Mouse (Mus musculus) kidney, embryonic 16.5 days (tissue): ENCODE results near the gene Ahctf1. TPM values are rescaled to one million over a fixed set of nuclear protein-coding genes. Genes with fewer than 3 reads are reported as not detected.

Source experiments
- ATAC-seq: fragments of 200-750 bp; cut with Nextera tagmentation; 2 replicates; pipeline ENCODE4 v1.8.0; 2017; ENCODE audit warnings: moderate TSS enrichment; ENCODE audit not compliant: low FRiP score, low TSS enrichment
- H3K27ac ChIP-seq: fragments of 300-500 bp; sonication (generic); 2 replicates; pipeline ENCODE4 v1.5.1; 2014; ENCODE audit warnings: low read length
- H3K27me3 ChIP-seq: fragments of 300-500 bp; sonication (generic); 2 replicates; pipeline ENCODE4 v1.6.1; 2014; ENCODE audit warnings: low read length, control low read depth, mixed read lengths; ENCODE audit not compliant: insufficient read depth
- H3K36me3 ChIP-seq: fragments of 300-500 bp; sonication (generic); 2 replicates; pipeline ENCODE4 v1.6.1; 2014; ENCODE audit warnings: low read length, control low read depth, mixed read lengths; ENCODE audit not compliant: insufficient read depth
- H3K4me1 ChIP-seq: fragments of 300-500 bp; sonication (generic); 2 replicates; pipeline ENCODE4 v1.6.1; 2014; ENCODE audit warnings: low read length, control low read depth, mixed read lengths; ENCODE audit not compliant: insufficient read depth
- H3K4me2 ChIP-seq: fragments of 300-500 bp; sonication (generic); replicated peaks from 2 replicates; pipeline ENCODE4 v1.6.1; 2014; ENCODE audit warnings: low read depth, low read length
- H3K4me3 ChIP-seq: fragments of 300-500 bp; sonication (generic); 2 replicates; pipeline ENCODE4 v1.5.1; 2014; ENCODE audit warnings: mild to moderate bottlenecking, low read length
- H3K9ac ChIP-seq: fragments of 300-500 bp; sonication (generic); replicated peaks from 2 replicates; pipeline ENCODE4 v1.6.1; 2014; ENCODE audit warnings: low read length
- H3K9me3 ChIP-seq: fragments of 300-500 bp; sonication (generic); 2 replicates; pipeline ENCODE4 v1.6.1; 2016; ENCODE audit warnings: low read length, control low read depth
- WGBS: fragments of 180-500 bp; shearing (Covaris S2); extraction: QIAGEN DNeasy Blood & Tissue Kit; methylation state at CpG from one replicate; pipeline ENCODE4 v1.1.7; 2014; 5-methylcytosine and 5-hydroxymethylcytosine counted together
- polyA plus RNA-seq: library from polyadenylated mRNA; unstranded; fragments of >200 nt; fragmentation: Nextera tagmentation; extraction: Ambion mirVana; gene quantifications from 2 replicates; pipeline ENCODE4 v1.2.1, GENCODE M21; 2015

Gene Ahctf1
- 21.2 and 26.0 TPM in 2 replicates for polyA plus RNA-seq

DNA sequence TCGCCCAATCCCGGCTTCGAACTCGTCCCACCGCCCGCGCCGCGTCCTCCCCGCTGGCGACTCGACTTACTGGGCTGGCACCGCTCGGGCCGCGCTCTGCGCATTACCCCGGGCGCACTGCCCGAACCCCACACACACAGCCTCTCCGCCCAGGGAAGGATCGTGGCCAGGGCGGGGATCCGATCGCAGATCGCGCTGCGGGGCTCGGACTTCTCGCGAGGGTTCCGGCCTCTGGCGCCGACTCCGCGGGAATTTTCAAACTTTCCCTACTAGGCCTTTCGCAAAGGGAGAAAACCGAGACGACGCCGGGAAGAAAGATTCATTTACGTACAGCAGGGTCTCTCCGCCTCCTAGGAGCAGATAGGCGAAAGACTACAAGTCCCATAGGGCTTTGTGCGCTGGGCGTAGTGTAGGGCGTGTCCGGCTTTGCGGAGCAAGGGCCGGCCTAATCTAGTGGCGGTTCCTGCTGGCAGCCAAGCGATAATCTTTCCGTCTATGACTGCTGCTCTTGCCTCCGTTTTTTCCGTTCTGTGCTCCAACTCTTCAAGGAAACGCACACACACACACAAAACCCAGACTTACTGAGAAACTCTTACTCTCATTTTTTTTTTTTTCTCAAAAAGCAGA, at the start of gene Ahctf1:
Gene Ahctf1 (minus strand): TSS at position 168 of the 627 bp plus-strand sequence.
- peaks cover 7% of the 10 kb centered on the region; the same call in 1 of the 2 replicates for H3K36me3 ChIP-seq
- peak within 1 kb of the TSS; percentile 92 for H3K4me3 ChIP-seq
- under 1% methylated on average over 56 of the region's 56 CpGs for WGBS
- peak within 1 kb of the TSS; percentile 88 for H3K4me2 ChIP-seq
- no peaks in the 10 kb centered on the region for H3K27me3 ChIP-seq
- H3K4me1 ChIP-seq, result peaks cover 22% of the 10 kb centered on the region; the same call in 1 of the 2 replicates
- H3K27ac ChIP-seq, result peak within 1 kb of the TSS; percentile 99
- ATAC-seq, result peak; percentile 99
- no peaks in the 10 kb centered on the region for H3K9me3 ChIP-seq
- H3K9ac ChIP-seq, result peak within 1 kb of the TSS; percentile 95

DNA sequence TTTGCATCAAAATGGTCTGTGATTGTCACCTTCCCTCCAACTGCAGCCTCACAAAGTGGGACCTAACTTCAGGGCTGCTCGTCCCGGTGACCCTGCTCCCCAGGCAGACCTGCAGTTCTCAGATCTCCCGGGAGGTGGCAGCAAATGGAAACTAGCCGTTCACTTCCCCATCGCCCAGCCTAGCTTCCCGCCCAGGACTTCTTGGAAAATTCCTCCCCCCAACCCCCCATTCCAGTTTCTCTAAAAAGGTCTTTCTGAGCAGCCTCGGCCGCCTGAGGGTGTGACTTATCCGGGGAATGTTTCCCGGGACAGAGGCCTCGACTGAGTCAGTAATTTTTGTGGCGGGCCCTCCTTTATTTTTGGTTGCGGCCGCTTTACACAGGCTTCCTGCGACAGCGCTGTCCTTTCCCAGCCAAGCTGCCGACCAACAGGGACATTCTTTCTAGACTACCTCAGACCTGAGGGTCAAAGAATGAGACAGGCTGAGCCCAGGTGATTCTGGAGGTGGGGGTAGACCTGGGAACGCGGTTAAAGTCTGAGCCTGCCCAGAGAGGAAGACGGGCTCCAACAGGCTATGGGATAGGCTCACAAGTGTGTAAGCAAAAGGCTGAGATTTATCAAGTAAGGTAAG, 44.4 kb upstream of the Ahctf1 start:
- Histone ChIP-seq H3K4me2 (peak overlapping the region; percentile 72), H3K27ac (peak overlapping the region; percentile 75), H3K9ac (peak overlapping the region; percentile 75), H3K4me1 (peaks cover 17% of the 10 kb centered on the region), H3K36me3 (no peaks in the 10 kb centered on the region), H3K27me3 (no peaks in the 10 kb centered on the region), H3K9me3 (no peaks in the 10 kb centered on the region), H3K4me3 (peak overlapping the region; percentile 49)
- ATAC-seq, result peak; percentile 74
- WGBS, result 2% methylated on average over 20 of the region's 20 CpGs

DNA sequence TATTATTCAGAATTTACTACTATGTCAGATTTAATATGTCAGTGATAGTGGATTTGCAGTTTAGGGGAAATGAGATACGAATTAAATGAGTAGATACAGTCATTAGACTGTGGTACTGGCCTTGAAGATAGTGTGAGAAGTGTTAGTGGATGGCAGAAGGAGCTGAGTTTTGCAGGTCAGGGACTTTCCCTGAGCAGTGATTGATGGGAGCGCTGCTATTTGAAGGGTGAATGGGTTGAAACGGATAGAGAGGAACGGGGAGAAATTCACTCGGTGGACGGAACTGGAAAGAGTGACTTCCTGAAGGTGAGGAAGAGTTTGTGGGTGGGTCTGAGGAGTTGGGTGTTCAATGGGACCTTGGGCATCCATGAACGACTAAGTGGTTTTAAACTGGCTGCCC, 43.7 kb upstream of the Ahctf1 start:
- no peak for ATAC-seq

DNA sequence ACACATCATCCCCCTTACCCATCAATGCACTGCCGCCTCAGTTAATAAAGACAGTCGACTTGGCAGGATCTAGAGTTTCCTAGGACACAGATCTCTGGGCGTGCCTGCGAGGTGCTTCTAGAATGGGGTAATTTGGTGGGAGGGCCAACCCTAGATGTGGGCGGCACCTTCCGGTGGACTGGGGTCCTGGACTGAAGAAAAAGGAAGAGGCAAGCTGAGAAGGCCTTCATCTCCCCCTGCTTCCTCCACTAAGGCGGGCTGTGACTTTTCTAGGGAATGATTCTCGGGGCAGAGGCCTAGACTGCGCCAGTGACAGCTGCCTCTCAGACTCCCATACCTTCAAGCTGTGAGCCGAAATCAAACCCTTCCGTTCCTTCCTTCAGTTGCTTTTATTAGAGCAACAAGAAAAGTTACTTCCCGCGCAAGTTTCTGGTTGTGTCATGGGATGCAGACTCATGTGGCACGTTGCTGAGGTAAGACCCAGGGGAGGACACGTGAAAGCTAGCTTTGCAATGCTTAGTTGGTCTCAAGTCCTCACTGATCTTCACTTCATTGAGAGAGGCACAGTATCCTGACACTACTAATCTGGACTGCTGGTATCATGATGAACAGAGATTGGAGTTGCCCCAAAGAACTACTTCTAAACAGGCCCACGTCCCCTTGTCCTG, 42.5 kb upstream of the Ahctf1 start:
- ATAC-seq, result no peak
- Histone ChIP-seq H3K27me3 (no peaks in the 10 kb centered on the region), H3K9me3 (no peaks in the 10 kb centered on the region), H3K4me1 (peaks cover 17% of the 10 kb centered on the region), H3K27ac (no peak overlapping the region), H3K9ac (no peak overlapping the region), H3K4me2 (no peak overlapping the region), H3K36me3 (no peaks in the 10 kb centered on the region), H3K4me3 (no peak overlapping the region)
- WGBS, result 84% methylated on average over 16 of the region's 16 CpGs

More for the DNA sequence above, 43.7 kb upstream of the Ahctf1 start:
- H3K36me3 ChIP-seq, result no peaks in the 10 kb centered on the region
- H3K9me3 ChIP-seq, result no peaks in the 10 kb centered on the region
- H3K9ac ChIP-seq, result no peak overlapping the region
- no peak overlapping the region for H3K27ac ChIP-seq
- no peak overlapping the region for H3K4me3 ChIP-seq
- peaks cover 17% of the 10 kb centered on the region for H3K4me1 ChIP-seq
- H3K4me2 ChIP-seq, result no peak overlapping the region
- WGBS, result 40% methylated on average over 7 of the region's 7 CpGs
- H3K27me3 ChIP-seq, result no peaks in the 10 kb centered on the region

DNA sequence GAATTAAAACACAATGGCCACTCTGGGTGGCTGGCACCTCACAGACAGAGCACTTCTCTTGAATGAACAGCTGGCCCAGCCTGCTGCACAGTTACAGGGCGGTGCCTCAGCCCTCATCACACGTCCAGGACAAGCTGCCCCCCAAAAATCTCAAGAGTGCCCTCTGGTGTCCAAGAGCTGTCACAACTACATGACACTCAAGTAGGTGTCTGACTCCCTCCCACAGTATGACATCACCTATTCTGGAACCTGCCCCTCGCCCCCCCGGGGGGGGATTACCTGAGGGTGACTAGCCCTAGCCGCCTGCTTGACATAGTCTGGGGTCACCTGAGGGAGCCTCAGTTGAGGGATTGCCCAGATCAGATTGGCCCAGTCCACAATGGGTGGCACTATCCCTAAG, 41.4 kb upstream of the Ahctf1 start:
- no peak overlapping the region for H3K27ac ChIP-seq
- no peaks in the 10 kb centered on the region for H3K27me3 ChIP-seq
- peak; percentile 69 for ATAC-seq
- no peaks in the 10 kb centered on the region for H3K36me3 ChIP-seq
- no peak overlapping the region for H3K9ac ChIP-seq
- no peak overlapping the region for H3K4me3 ChIP-seq
- 31% methylated on average over 5 of the region's 5 CpGs for WGBS
- peaks cover 17% of the 10 kb centered on the region for H3K4me1 ChIP-seq
- no peaks in the 10 kb centered on the region for H3K9me3 ChIP-seq
- H3K4me2 ChIP-seq, result no peak overlapping the region

DNA sequence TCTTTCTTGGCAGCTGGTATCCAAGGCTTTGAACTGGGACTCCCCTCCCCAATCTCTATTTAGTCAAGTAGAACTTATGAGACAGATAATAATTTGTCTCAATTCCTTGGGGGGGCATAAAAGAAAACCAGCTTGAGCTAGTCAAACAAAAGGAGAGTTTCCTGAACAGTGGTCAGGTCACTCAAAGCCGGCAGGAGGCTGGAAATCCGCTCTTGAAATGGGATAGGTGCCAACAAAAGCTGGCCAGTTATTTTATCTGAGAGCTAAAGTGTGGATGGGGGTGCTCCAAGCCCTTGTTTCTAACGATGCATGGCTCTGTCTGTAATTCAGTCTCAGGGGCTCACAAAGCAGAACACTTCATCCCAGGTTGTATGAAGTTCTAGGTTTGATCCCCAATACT, 40.5 kb upstream of the Ahctf1 start:
- Histone ChIP-seq H3K9ac (no peak overlapping the region), H3K9me3 (no peaks in the 10 kb centered on the region), H3K27me3 (no peaks in the 10 kb centered on the region), H3K4me1 (peaks cover 17% of the 10 kb centered on the region), H3K4me3 (no peak overlapping the region), H3K4me2 (no peak overlapping the region), H3K36me3 (no peaks in the 10 kb centered on the region), H3K27ac (no peak overlapping the region)
- ATAC-seq, result no peak
- WGBS, result 6% methylated on average over 3 of the region's 3 CpGs

DNA sequence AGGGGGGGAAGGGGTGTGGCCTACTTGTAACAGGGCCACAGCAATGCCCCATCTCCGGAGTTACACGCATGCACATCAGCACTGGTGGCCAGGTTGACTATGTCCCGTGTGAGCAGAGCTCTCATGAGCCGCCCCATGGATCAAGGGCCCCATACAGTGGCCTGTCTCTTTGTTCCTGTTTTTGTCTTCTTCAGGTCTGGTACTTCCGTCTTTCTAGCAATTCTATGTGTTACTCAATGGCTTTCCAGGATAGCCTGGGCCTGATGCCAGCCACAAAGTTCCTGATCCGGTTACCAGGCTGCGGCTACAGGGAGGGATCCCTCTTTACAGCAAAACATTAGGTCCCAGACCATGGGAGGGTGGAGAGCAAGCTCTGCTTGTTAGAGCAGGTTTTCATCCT, 39.1 kb upstream of the Ahctf1 start:
- H3K27me3 ChIP-seq, result no peaks in the 10 kb centered on the region
- H3K27ac ChIP-seq, result no peak overlapping the region
- ATAC-seq, result no peak
- no peak overlapping the region for H3K9ac ChIP-seq
- 86% methylated on average over 7 of the region's 7 CpGs for WGBS
- H3K4me1 ChIP-seq, result peaks cover 12% of the 10 kb centered on the region; the same call in 1 of the 2 replicates
- no peak overlapping the region for H3K4me2 ChIP-seq
- H3K4me3 ChIP-seq, result no peak overlapping the region
- H3K9me3 ChIP-seq, result no peaks in the 10 kb centered on the region
- H3K36me3 ChIP-seq, result no peaks in the 10 kb centered on the region

DNA sequence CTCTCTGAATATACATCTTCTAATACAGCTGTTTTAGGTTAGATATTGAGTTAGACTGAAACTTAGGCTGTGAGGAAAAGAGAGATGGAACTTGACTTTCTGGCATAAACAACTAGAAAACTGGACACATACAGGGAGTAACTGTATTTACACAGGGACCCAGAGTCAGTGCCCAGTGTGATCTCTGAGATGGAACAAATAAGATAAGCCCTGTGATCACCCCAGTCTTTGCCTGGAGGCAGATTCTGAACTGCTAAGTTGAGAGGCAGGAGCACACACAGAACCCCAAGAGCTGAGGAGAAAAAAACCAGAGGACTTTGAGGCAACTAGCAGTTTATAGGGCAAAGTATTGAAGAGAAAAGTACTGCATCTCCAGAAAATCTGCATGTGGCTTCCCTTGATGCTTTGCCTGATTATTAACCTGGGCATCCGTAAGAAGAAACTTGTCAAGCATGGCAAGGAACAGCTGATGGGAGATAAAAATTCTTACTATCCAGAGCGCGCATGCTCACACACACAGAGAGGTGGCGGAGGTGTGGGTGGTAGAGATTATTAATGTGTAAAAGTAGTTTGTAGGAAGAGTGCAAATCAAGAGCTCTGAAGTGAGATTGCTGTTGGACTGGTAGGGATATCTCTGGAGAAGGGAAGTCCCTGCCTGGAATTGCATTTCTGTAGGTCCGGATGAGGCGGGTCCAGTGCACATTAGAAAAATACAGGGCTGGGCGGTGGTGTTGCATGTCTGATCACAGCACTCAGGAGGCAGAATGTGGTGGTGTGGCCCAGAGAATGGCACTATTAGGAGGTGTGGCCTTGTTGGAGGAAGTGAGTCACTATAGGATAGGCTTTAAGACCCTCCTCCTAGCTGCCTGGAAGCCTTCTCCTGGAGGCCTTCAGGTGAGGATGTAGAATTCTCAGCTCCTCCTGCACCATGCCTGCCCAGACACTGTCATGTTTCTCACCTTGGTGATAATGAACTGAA, 33.2 kb upstream of the Ahctf1 start:
- Histone ChIP-seq H3K4me1 (peaks cover 7% of the 10 kb centered on the region; the same call in 1 of the 2 replicates), H3K27ac (peak overlapping the region; percentile 89), H3K4me3 (no peak overlapping the region), H3K9me3 (peaks cover 10% of the 10 kb centered on the region), H3K36me3 (no peaks in the 10 kb centered on the region), H3K9ac (no peak overlapping the region), H3K4me2 (0 out of 2 replicates have a peak overlapping the region, but pooled peaks have one; percentile 5), H3K27me3 (no peaks in the 10 kb centered on the region)
- 62% methylated on average over 7 of the region's 7 CpGs for WGBS
- ATAC-seq, result peak; percentile 86

DNA sequence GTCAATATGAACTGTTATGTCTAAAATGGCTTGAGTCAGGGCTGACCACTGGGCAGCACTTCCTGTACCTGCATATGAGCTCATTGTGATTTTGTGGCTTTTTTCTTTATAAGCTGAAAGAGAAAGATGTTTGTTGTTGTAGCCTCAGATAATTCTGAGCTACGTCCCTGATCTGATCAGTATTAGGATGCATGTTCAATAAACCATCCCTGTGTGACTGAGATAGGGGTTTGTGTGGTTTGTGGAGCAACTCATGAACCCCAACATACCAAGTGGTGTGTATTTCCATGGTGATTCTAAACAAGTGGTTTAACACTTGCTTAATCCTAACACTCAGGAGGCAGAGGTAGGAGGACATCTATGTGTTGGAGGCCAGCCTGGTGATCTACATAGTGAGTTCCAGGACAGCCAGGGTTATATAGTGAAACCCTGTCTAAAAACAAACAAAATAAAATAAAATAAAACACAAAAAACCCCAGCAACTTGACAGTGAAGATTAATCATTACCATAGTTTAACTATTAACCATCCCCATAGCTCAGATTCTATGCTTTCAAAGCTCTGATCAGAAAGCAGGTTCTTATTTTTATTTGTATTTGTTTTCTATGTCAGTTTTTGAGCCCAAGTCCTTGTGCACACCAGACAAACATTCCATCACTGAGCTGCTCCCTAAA, 32.4 kb upstream of the Ahctf1 start:
- H3K4me3 ChIP-seq, result no peak overlapping the region
- H3K4me2 ChIP-seq, result 0 out of 2 replicates have a peak overlapping the region, but pooled peaks have one; percentile 5
- H3K36me3 ChIP-seq, result no peaks in the 10 kb centered on the region
- no peak overlapping the region for H3K9ac ChIP-seq
- H3K4me1 ChIP-seq, result peaks cover 7% of the 10 kb centered on the region; the same call in 1 of the 2 replicates
- 78% methylated on average over 1 of the region's 1 CpGs for whole genome bisulfite sequencing
- peaks cover 10% of the 10 kb centered on the region for H3K9me3 ChIP-seq
- H3K27me3 ChIP-seq, result no peaks in the 10 kb centered on the region
- H3K27ac ChIP-seq, result peak overlapping the region; percentile 89
- no peak for ATAC-seq
